Mouse (Mus musculus): Measurements from ENCODE around the gene Mmp13.
"Not testable (repeated sequence)": the region's sequence is repeated elsewhere in the genome, so short reads cannot be mapped to it uniquely, and the experiment has no call there.

The Mmp13 gene

DNA sequence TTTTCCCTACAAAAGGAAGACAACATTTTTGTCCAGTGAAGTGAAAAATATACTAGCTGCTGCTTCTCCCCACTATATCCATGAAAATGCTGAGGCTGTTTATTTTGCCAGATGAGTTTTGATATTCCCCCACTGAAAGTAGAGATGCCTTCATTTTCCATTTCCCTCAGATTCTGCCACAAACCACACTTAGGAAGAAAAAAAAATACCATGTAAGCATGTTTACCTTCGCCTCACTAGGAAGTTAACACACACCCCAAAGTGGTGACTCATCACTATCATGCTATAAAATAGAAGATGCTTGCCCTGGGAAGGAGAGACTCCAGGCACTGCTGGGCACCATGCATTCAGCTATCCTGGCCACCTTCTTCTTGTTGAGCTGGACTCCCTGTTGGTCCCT lies at the start of gene Mmp13:
Mmp13 (plus strand) TSS at position 301 of the 400 bp plus-strand sequence.
- no peak for DNase-seq (ENCODE audit: low spot score)

DNA sequence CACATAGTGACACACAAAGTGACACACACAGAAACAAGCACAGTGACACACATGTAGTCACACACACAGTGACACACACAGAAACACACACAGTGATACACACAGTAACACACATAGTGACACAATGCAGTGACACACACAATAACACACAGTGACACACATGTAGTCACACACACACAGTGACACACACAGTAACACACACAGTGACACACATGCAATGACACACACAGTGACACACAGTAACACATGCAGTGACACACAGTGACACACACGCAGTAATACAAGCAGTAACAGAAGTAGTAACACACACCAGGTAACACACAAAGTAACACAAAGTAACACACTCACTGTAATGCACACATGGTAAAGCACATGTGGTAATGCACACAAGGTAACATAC lies 33.7 kb upstream of the Mmp13 start:
- no peak for DNase-seq (ENCODE audit: low spot score)

DNA sequence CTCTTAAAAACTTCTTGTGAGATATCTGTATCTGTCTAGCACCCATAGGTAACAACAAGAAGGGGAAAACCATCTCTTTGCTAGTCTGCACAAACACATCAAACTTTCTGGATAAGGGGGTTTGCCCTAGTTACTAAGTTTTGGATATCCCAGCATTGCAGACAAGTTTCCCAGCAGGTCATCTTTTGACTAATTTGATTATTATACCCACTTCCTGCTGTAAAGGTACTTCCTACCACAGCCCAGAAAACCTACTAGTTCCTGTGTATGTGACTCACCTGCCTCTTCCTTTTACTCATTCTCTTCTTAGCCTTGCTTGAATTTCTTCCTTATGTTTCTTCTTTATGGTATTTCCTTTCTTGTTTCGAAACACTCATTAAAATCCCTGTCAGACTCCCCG lies 32.3 kb upstream of the Mmp13 start:
- DNase-seq (ENCODE audit: low spot score): no peak

DNA sequence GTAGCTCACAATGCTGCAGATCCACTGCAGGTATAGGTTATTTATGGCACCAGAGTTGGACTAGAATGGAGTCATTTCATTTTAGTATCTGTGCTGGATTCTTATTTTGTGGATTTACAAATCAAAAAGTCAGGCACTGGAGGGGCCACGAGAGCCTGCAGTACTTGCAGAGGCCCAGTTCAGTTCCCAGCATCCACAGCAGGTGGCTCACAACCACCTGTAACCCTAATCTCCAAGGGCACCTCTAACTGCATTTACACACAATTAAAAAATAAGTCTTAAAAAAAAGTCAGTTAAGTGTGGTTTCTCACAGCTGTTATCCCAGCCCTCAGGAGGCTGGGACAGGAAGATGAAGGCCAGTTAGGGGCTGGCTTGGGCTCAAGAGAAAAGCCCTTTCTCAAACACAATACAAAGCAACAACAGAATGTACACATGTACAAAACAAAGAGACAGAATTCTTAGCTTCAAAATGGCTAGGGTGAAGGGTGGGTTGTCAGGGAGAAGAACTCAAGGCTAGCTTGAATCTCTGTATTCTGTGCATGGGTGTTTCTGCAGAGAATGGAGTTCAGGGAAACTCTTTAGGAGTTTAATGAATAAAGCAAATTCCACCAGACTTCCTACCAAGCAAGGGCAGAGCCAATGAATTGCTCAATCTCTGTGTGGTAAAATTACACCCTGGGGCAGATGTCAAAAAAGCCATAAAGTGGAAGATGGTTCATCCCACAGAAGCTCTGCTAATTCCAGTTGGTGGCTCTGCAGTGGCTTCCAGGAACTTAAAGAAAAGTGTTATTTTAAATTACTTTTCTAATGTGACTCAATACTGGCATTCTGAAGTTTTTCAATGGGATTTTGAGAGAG lies 19.3 kb upstream of the Mmp13 start:
- DNase-seq (ENCODE audit: low spot score): no peak

DNA sequence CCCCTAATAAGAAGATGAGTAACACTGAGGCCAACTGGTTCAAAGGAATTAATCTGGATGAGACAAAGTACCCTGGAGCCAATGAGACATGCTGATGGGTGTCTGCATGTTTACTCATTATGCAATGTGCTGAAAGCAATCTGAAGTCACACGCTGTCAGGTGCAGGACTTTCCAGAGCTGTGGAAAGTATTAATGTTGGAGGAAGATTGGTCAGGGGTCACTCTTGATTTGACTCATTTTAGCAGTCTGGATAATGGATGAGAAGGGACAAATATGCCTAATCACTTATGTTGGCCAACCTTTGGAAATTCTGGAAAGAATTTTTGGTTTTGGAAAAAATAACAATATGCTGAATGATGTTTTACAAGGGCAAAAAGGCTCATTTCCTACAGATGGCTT lies 10.6 kb upstream of the Mmp13 start:
- DNase-seq (ENCODE audit: low spot score): no peak

DNA sequence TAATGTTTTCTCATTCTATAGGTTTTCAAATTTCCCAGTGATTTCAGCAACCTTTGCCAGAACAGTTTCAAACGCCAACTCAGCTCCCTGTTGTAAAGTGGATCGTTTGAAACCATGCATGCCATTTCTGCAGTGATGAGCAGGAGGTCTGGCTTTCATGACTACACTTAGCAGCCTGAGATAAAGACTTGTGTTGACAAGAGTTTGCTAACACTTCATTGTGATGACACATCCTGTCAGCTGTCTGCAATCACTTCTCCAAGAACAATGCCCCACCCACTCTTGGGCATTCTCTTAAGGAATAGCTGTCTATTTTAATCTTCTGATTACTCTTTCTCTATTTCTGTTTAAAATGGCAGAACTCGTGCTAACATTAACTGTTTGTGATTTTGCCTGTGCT lies 2.2 kb upstream of the Mmp13 start:
- DNase-seq (ENCODE audit: low spot score): no peak

DNA sequence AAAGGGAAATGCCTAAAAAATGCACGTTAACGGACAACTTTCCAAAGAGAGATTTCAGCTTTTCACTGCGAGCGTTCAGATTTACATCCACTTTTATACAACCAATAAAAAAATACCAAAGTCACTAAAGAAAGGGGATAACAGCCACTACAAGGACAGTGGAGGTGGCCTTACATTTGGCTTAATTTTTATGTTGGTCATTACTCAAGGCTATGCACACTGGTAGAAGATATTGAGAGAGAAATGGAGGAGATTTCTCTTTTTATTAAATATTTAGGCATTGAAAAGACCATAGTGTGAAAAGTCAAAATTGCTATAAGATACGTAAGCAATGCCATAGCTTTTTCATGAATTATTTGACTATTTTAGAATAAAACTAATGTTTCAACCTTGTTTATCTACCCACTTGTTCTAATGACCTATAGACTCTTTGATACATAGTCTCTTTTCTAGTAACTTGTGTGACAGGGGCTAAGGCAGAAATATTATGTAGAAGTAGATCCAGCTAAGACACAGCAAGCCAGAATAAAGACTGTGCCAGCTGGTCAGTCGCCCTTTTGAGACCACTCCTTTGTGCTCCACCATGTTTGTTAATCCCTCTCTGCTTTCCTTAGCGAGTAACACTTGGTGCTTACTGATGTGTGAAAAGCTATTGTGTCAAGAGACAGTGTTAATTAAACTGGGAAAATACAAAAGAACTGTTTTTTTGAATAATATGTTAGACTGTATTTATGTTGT lies 10.4 kb downstream of the Mmp13 start:
- DNase-seq (ENCODE audit: low spot score): no peak

DNA sequence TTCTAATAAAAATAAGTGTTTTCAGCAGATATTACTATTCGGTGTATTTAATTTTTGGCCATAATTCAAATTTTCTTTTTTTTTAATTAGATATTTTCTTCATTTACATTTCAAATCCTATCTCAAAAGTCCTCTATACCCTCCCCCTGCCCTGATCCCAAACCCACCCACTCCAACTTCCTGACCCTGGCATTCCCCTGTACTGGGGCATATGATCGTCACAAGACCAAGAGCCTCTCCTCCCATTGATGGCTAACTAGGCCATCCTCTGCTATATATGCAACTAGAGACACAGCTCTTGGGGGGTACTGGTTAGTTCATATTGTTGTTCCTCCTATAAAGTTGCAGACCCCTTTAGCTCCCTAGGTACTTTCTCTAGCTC lies 11.0 kb downstream of the Mmp13 start:
- not testable (repeated sequence) for DNase-seq (ENCODE audit: low spot score)

DNA sequence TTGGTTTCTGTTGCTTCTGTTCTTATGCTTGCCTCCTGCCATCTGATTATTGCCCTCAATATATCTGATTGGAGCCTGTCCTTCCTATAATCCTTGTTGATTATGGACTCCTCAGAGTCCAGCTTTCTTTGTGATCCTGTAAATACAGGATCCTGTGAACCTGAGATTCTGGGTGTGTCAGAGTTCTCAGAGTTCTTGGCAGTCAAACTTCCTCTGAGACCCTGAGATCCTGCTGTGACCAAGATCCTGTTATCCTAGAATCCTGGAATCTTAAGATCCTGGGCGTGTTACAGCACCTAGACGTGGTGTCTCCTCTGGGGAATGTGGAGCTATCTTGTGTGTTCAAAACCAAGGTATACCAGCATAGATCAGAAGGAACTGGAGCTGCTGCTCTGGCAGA lies 17.2 kb downstream of the Mmp13 start:
- DNase-seq (ENCODE audit: low spot score): no peak

DNA sequence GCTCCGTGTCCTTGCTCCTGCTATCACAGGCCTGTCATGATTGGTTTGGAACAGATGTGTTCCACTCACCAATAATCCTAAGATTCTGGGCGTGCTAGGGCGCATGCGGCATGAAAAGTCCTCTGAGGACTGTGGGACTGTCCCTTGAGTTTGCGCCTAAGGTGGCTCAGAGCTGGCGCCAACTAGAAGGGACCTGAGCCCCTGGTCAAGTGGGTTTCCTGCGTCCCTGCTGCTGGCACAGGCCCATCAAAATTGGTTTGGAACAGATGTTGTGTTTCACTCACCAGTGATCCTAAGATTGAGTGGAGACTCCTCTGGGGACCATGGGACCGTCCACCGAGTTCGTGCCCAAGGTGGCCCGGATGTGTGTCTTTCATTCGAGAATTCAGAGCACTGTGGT lies 17.6 kb downstream of the Mmp13 start:
- DNase-seq (ENCODE audit: low spot score): no peak

DNA sequence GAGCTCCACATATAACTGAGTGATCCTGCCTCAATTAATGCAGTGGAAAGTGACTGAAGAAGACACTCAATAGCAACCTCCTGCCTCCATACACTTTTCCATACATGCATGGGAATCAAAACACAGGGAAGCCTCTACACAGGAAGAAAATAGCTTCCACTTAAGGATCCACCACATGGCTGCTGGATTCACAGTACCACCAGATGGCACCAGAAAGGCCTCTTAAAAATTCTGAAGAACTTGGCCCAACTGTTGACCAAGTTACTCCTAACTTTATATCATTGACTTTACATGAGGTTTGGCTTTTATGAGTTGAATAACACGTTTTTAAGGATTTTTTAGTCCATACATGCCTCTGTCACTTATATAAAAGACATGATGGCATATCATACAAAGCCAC lies 19.8 kb downstream of the Mmp13 start:
- no peak for DNase-seq (ENCODE audit: low spot score)

DNA sequence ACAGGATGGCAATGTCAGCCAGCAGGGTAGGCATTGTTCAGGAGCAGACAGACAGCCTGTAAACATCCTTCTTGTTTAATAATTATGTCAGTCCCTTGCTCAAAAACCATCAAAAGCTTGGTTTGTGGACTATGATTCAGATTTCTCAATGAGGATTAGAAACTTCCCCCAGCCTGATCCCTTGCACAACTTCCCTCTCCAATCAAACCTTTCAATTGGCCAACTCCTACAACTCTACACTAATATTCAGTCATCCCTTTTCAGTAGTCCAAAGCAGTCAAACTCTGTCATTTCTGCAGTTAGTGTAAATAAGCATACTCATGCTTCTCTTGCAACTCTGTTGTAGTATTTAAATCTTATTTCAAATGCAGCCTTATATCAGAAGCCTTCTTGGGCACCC lies 59.5 kb downstream of the Mmp13 start:
- DNase-seq (ENCODE audit: low spot score): no peak
